Mouse (Mus musculus): ENCODE results near the gene Timm8a1. TPM values are rescaled to one million over a fixed set of nuclear protein-coding genes. Genes with fewer than 3 reads are reported as not detected.
"Not testable (repeated sequence)": the region's sequence is repeated elsewhere in the genome, so short reads cannot be mapped to it uniquely, and the experiment has no call there.

Gene Timm8a1
- total RNA-seq, 2 experiments from 2014 or later = 26.7 to 28.3 TPM

- DNase-seq (ENCODE audit: low spot score in 2 of 2) = not testable (repeated sequence)
Measured at GRCm38 (mm10) chrX:134539795-134540194, 1.9 kb downstream of the Timm8a1 start.

- DNase-seq (ENCODE audit: low spot score in 2 of 2) = no peak
Measured at GRCm38 (mm10) chrX:134533346-134533745, 8.3 kb downstream of the Timm8a1 start.

GRCm38 (mm10) chrX:134525260-134525659, 16.4 kb downstream of the Timm8a1 start:
- DNase-seq (ENCODE audit: low spot score in 2 of 2) = no peak

GRCm38 (mm10) chrX:134523772-134524171, 17.9 kb downstream of the Timm8a1 start:
- DNase-seq (ENCODE audit: low spot score in 2 of 2) = no peak

- DNase-seq (ENCODE audit: low spot score in 2 of 2) = no peak
Measured at GRCm38 (mm10) chrX:134509473-134509872, 32.2 kb downstream of the Timm8a1 start.

- no peak for DNase-seq (ENCODE audit: low spot score in 2 of 2)
Measured at GRCm38 (mm10) chrX:134507977-134508376, 33.7 kb downstream of the Timm8a1 start.

GRCm38 (mm10) chrX:134500651-134501050, 41.0 kb downstream of the Timm8a1 start:
- DNase-seq (ENCODE audit: low spot score in 2 of 2) = no peak

Other genes starting within 250 kb of the Timm8a1 start
- 10 to 100 TPM; 63.0 to 63.8 TPM for gene Tmem35a, start 246.6 kb downstream of the Timm8a1 start, total RNA-seq (2021)
- gene Cenpi, start 233.8 kb downstream of the Timm8a1 start, total RNA-seq (2021) = 1 to 10 TPM; 1.6 to 2.1 TPM
- gene Drp2, start 137.3 kb downstream of the Timm8a1 start, total RNA-seq (2021) = 10 to 100 TPM; 40.8 to 47.7 TPM
- gene Taf7l, start 65.4 kb downstream of the Timm8a1 start, total RNA-seq (2021) = not detected
- 1 to 10 TPM in 1 of 2 experiments, under 1 TPM in 1; 0.90 to 1.6 TPM for gene Btk, start 41.7 kb upstream of the Timm8a1 start, total RNA-seq (2021)
- 100 to 1,000 TPM; 134 to 163 TPM for gene Rpl36a, start 43.8 kb upstream of the Timm8a1 start, total RNA-seq (2021)
- 1 to 10 TPM; 8.1 to 8.5 TPM for gene Gla, start 59.3 kb upstream of the Timm8a1 start, total RNA-seq (2021)
- 100 to 1,000 TPM; 140 to 142 TPM for gene Hnrnph2, start 59.3 kb upstream of the Timm8a1 start, total RNA-seq (2021)
- gene Armcx4, start 144.7 kb upstream of the Timm8a1 start, total RNA-seq (2021) = 10 to 100 TPM; 41.4 to 47.6 TPM
- gene Armcx1, start 176.1 kb upstream of the Timm8a1 start, total RNA-seq (2021) = 10 to 100 TPM; 48.5 to 55.4 TPM
- 1 to 10 TPM; 7.2 to 7.3 TPM for gene Armcx6, start 209.6 kb upstream of the Timm8a1 start, total RNA-seq (2021)
- gene Armcx3, start 214.7 kb upstream of the Timm8a1 start, total RNA-seq (2021) = 100 to 1,000 TPM in 1 of 2 experiments, 10 to 100 TPM in 1; 90.3 to 113 TPM